Mouse (Mus musculus) embryonic fibroblast, embryonic 13.5 days (primary cell): ENCODE measurements around the gene Acads.

Source experiments
- CTCF ChIP-seq: IDR thresholded peaks from 2 replicates; pipeline ENCODE4 v1.5.1; 2011; ENCODE audit warnings: mild to moderate bottlenecking, control low read depth, low read length, moderate library complexity, borderline replicate concordance; ENCODE audit not compliant: insufficient read depth
- POLR2A ChIP-seq: IDR thresholded peaks from 2 replicates; pipeline ENCODE4 v1.6.1; 2011; ENCODE audit warnings: low read depth, mild to moderate bottlenecking, control low read depth, low read length, moderate library complexity

GRCm38 (mm10) chr5:115144471-115144870, 25.3 kb upstream of the Acads start:
- TF ChIP-seq CTCF = no peak
- no peak for TF ChIP-seq POLR2A
